Mouse (Mus musculus): ENCODE measurements around the gene Ptk6.

Ptk6 gene

DNA sequence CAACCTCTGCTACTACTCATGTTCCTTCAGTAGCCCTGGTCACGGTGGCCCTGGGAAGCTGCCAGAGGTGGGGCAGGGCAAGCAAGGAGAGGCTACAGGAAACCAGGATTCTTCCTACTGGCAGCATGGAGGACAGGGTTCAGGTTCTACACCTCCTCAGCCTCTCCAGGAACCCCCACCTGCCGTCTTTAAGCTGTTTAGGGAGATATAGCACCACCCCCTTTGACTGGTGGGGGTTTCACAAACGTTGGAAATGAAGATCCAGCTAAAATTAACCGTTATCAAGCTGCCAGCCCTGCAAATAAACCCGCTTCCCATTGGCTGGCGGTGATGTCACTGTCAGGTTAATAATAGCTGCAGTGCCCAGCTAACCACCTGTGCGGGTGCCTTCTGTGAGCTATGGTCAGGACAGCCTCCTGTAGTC, 43.5 kb downstream of the Ptk6 start:
- peak; percentile 75 to 77 for DNase-seq

DNA sequence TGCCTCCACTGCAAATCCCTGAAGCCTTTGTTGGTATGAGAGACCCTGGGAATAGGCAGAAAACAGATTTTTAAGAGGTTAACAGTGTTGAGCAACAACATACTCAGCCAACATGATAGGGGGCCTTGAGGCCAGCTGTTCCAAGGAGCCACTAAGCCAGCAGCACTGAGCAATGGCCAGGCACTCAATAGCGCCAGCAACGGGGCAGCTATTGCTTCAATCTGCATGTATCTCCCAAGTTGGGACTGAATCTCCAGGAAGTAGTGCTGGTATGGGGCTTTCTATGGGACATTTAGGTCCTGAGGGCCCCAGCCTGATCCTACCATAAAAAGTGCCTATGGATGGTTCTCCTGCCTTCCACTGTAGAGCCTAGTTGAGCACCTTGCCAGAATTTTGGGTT, 44.1 kb downstream of the Ptk6 start:
- DNase-seq, result peak in 1 of 2 experiments; percentile 17

DNA sequence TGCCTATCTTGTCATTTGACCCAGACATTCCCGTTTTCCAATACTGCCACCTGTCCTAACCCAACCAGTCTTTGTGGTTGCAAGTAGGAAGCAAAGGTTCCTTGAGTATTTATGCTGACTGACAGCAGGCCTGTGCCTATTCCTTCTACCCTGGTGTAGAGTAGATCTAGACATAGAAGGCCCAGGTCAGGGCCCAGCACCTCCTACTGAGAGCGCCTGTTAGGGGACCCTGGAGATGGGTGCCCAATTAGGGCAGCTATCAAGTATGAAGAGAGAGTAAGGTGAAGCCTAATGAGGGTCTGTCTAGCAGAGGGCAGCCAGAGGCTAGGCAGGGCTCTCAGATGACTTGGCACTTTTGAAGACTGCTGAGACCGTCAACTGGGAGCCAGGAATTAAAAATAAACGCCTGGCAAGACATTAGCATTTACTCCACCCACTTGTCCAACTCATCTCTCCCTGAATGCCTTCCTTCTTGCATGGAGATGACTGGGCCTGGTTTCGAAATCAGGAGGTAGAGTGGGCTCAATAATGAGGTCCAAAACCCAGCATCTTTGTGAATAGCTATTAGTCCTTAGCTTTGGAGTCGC, 44.8 kb downstream of the Ptk6 start:
- DNase-seq, result peak; percentile 11 to 27

DNA sequence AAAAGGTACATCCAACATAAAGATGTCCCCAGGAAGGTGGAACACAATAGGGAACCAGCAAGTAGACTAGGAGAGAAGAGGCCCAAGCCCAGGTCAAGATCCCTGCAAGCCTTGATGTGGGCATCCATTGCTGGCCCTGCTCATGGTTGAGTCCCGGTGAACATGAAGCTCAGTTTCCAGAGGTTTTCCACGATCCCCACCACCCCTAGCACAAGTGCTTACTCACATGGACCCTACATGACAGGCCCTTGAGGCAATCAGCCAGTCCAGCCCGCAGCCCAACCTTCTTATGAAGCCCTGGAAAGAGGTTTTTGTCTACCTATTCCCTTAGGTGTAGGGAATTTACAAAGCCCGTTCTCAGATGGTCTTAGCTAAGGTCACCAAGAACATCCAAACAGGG, 45.4 kb downstream of the Ptk6 start:
- no peak for DNase-seq

DNA sequence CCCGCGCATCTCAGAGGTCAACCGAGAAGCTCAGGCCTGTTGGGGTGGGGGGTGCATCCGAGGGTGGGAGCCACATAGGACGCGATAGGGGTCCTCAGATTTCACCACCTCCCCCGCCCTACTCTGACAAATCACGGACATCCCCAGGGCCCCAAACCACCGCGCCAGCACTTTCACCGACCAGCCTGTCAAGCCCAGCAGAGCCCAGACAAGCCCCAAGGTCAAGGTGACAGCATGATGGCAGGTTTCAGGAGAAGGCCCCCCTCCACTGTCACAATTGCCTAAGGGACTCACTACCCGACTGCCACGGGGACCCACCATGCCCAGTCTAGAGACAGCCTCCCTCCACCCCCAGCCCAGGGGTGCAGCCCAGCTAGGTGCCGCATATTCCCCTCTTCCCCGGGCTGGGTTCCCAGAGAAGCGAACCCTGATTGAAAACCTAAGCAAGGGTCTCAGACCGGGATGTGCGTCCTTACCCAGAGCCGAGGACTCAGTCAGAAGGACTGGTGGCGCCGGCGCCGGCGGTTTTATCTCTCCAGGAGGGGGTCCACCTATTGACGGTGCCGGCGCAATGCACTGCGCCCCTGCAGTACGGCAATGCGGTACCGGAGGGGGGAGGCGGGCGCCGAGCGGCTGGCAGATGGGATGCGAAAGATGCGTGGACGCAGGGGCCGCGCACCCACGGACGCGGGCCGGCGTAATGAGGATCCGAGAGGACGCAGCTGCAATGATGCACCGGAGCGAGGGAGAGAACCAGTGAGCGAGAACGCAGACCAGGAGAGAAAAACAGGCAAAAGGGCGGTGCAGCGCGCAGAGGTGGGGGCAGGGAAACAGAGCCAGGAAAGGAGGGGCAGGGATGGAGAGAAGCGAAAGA, 46.1 kb downstream of the Ptk6 start, which contains the start of gene Eef1a2:
Eef1a2 (minus strand) TSS at position 767 of the 874 bp plus-strand sequence.
- DNase-seq, result peak; percentile 88

DNA sequence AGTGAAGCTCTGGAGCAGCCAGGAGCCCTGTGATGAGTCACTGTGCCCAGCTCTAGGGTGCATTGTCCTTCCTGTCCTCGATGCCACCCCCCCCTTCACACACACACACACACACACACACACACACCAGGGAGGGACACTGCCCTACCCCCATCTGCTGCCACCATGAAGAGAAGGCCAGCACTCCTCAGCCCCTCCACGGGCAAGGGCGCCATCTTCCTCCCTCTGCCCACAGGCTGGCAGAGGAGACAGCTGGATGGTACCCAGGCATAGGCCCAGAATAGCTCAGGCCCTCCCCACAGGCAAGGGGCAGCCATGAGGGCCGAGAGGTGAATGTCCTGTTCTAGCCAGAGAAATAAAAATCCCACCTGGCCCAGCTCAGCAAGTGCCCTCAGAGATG, 46.8 kb downstream of the Ptk6 start:
- peak; percentile 76 to 80 for DNase-seq

DNA sequence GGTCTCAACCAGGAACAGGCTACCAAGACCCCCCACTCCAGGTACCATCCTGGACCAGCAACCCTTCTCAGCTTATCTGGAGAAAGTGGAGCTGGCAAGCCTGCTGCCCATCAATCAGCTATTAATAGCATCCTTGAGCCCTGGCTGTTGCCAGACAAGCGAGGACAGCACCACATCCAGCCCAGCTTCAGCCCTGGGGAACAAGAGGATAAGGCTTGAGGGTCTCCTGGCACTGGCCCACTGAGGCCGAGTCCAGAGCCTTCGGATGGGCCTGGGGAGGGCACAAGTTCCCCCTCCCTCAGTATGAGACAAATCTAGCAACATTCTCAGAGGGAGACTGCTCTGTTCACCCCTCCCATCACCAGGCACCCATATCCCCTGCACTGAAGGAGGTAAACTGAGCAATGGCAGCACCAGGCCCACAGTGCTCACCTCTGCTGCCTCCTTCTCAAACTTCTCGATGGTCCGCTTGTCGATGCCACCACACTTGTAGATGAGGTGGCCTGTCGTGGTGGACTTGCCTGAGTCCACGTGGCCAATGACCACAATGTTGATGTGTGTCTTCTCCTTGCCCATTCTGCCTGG, 47.7 kb downstream of the Ptk6 start:
- DNase-seq, result peak; percentile 37 to 47

DNA sequence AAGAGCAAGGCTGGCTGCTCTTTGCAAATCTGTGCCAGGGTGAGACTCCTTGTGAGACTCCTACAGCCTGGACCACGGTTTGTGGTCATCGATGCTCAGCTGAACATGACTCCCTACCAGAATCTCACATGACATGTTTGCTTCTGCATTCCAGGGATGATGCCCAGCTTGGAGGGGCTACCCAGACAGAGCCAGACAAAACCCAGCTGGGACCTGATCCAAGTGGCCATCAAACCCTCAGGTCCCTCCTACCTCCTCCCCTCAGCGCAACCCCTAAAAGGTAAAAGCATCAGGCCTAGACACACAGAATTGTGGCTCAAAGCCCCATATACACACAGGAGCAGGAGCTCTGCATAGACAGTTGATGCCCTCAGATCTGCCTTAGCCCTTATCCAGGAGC, 48.2 kb downstream of the Ptk6 start:
- peak; percentile 32 to 40 for DNase-seq

DNA sequence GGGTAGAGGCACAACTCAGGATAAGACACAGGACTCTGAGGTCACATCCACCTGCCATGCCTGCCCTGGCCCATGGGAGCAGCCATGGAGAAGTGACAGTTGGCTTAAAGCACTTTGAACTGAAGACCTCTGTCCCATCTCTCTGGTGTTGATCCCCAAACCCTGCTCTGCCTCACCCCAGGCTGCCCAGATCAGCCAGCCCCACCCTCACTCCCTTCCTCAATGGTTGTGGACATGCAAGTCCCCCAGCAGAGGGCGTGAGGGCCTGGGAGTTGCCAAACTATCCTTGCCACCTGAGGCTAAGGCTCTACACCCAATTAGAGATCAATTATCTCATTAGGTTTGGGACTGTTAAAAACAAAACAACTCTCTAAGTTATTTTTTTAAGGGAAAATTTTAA, 48.8 kb downstream of the Ptk6 start:
- peak; percentile 75 to 82 for DNase-seq

DNA sequence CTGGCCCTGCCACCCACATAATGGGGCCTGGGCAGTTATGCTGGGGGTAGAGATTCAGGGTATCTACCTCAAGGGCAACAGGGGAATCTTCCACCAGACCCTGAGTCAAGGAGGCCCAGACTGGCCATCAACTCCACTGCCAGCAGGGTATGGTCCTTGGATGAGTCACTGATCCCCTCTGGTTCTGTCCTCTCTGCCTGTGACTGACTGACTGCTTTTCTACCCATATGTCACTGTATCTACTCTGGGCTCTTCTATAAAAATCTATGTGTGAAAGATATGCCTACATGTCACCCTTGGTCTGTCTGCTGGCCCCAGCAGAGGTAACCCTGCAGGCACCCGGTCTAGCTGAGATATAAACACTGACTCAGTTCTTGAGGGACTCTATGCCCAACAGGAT, 49.5 kb downstream of the Ptk6 start:
- DNase-seq, result peak in 1 of 2 experiments; percentile 14

DNA sequence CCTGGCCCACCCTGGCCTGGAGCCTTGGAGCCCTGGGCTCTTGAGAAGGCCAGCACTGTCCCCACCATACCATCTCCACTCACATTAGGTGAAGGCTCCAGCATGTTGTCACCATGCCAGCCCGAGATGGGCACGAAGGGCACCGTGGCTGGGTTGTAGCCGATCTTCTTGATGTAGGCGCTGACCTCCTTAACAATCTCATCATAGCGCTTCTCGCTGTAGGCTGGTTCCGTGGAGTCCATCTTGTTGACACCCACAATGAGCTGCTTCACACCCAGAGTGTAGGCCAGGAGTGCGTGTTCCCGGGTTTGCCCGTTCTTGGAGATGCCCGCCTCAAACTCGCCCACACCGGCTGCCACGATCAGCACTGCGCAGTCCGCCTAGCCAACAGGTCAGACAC, 49.9 kb downstream of the Ptk6 start:
- peak; percentile 22 to 38 for DNase-seq

DNA sequence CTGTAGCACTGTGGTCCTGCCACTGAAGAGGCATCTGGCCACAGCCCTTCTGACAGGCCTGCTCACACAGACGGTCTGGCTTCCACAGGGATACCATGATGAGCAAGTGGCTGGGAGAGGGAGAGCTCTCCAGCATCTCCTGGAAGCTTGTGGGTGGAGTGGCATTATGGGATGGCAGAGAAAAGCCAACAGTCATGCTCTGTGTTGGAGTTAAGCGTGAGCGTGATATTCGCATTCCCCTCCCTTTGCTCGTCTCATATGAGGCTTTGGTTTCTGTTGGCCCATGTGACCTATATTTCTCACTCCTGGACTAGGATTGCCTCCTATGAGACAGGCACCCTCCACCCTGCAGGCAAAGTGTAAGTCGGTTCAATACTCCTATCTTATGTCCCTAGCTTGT, 52.3 kb downstream of the Ptk6 start:
- DNase-seq, result peak; percentile 7 to 8

DNA sequence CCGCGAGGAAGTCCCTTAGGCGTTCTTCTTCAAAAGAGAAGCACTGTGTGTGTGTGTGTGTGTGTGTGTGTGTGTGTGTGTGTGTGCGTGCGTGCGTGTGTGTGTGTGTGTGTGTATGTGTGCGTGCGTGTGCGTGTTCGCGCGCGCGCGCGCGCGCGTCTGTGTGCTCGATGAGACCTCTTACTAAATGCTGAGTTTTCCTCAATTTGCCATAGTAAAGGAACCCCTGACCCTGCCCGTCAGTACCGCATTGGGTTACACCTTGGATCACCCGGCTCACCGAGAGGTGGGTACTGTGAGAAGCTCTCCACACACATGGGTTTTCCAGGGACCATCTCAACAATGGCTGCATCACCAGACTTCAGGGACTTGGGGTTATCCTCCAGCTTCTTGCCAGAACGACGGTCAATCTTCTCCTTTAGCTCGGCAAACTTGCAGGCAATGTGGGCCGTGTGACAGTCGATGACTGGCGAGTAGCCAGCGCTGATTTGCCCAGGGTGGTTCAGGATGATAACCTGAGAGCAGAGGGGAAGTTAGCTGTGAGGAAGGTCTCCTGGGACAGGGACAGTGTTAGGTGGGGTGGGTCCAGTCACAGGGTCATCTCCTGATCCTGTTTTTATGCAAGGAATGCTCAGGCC, 54.2 kb downstream of the Ptk6 start:
- peak; percentile 61 to 64 for DNase-seq

DNA sequence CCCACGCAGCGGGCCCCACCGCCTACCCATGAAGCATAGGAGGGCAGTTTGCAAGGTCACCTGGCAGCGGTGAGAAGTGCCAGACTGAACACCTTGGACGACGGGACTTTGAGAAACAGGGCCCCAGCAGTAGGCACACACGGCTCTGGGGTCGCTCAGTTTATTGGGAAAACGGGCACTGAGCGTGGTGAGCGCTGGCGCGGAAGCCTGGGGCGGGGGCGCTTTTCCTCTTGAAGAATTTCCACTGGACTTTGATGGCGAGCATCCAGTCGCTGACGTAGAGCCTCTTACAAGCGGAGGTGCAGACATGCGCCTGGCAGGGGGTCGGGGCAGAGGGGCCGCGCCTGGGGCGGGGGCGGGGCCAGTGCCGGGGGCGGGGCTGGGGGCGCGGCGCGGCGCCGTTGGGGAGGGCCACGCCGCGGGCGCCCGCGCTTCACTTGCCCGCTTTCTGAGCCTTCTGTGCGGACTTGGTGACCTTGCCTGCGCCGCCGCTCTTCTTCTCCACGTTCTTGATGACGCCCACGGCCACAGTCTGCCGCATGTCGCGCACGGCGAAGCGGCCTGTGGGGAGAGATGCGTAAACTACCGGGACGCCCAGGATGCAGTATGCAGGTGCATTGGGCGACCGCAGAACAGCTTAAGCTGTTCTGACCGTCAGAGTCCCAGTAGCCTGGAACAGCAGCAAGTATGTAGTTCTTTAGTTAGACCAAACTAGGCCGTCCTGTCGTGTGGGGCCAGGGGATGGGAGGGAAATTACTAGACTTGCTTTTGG, 54.9 kb downstream of the Ptk6 start:
- peak; percentile 65 to 74 for DNase-seq

DNA sequence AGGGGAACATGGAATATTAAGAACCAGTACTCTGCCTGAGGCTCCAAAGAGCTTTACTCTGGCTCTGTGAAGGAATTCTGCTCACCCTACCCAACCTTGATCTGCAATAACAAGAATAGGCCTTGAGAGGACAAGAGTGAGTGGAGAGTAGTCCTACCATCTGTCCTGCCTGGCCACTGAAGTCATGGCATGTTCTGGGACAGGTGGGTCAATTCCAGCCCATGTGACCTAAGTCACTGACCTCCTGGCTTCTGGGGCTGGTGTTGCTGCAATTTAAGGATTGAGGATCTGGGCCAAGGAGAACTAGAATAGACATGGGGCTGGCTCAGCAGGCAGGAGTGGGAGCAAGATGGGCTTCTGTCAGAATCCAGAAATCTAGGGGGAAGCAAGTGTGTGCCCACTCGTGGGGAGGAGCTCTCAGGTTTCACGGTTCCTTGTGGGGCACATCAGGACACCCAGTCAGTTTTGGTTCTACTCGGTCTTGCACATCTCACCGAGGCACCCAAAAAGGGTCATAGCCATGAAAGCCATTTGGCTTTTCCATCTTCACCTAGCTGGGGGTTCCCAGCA, 55.5 kb downstream of the Ptk6 start:
- no peak for DNase-seq

DNA sequence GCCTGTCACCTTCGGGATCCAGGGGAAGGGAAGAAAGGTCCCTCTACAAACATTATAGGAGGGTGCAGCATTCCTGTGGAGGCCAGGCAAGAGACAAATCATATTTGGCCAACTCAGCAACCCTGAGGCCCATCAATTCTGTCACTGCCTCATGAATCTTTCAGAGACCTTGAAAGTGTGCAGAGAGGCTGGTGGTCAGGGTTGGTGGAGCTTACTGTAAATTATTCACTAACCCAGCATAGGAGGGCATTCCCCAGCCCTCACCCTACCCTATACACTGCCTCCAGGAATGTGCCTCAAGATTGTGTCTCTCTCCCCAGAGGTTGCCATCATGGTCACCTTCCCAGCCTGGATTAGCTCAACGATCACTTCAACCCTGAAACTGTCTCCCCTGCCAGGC, 57.9 kb downstream of the Ptk6 start:
- DNase-seq, result no peak

Measured in cerebellum, postnatal 14 days (tissue).